Mouse (Mus musculus): Measurements from ENCODE around the gene Kcnn1. TPM values are rescaled to one million over a fixed set of nuclear protein-coding genes. Genes with fewer than 3 reads are reported as not detected.

Gene Kcnn1
- polyA plus RNA-seq, 1 experiment from 2014 or later: 12.2 TPM

DNA sequence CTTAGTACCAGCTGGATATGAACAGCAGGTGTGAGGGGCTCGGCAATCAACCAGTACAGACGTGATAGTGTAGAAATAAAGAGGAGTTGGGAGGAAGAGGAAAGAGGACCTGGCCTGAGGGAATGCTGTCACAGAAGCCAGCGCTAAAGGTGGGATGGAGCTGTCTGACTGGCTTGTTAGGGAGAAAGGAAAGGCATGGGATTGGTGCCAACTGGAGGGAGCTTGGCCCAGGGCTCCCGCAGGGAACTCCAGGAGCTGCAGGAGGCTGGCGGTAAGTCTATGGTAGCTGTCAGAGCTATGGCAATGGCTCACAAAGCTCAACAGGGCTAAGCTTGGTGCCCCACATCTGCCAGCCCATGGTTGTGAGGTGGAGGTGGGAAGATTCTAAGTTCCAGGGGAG is 39.2 kb upstream of the Kcnn1 start:
- WGBS: 40% methylated on average over 5 of the region's 5 CpGs
- Histone ChIP-seq H3K4me1 (replicated peaks; ENCODE audit: control insufficient read depth, insufficient read depth, low read length) (peaks cover 6% of the 10 kb centered on the region), H3K9me3 (ENCODE audit: control insufficient read depth, low read length) (no peaks in the 10 kb centered on the region), H3K4me2 (replicated peaks; ENCODE audit: low read depth, low read length) (no peak overlapping the region), H3K9ac (ENCODE audit: low read depth, low read length) (no peak overlapping the region), H3K27ac (ENCODE audit: low read depth, low read length) (no peak overlapping the region), H3K4me3 (ENCODE audit: low read depth, low read length) (no peak overlapping the region), H3K27me3 (ENCODE audit: control insufficient read depth, insufficient read depth, low read length) (no peaks in the 10 kb centered on the region), H3K36me3 (ENCODE audit: control insufficient read depth, insufficient read depth, low read length) (no peaks in the 10 kb centered on the region)
- DNase-seq (ENCODE audit: low spot score) (no peak), ATAC-seq (ENCODE audit: low FRiP score) (no peak)

DNA sequence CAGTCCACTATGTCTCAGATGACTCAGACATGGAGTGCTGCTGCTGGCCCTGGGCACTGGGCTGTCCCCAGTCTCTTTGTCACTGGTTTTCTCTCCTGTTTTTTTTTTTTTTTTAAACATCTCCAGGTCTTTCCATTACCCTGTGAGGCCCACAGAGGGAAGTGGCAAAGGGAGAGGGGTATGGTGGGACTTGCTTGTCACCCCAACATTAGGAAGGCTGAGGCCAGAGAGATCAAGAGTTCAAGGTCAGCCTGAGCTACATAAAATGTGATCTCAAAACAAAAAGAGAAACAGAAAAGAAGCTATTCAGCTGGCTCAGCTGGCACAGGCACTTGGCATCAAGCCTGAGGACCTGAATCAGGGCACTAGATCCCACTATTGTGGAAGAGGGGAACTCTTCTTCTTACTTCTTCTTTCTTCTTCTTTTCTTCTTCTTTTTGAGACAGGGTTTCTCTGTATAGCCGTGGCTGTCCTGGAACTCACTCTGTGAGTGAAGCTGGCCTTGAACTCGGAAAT is 37.9 kb upstream of the Kcnn1 start:
- H3K9me3 ChIP-seq (ENCODE audit: control insufficient read depth, low read length): no peaks in the 10 kb centered on the region
- no peak overlapping the region for H3K9ac ChIP-seq (ENCODE audit: low read depth, low read length)
- DNase-seq (ENCODE audit: low spot score) (no peak), ATAC-seq (ENCODE audit: low FRiP score) (no peak)
- H3K27ac ChIP-seq (ENCODE audit: low read depth, low read length): no peak overlapping the region
- H3K4me1 ChIP-seq (replicated peaks; ENCODE audit: control insufficient read depth, insufficient read depth, low read length): peaks cover 6% of the 10 kb centered on the region; the same call in 1 of the 2 replicates
- H3K27me3 ChIP-seq (ENCODE audit: control insufficient read depth, insufficient read depth, low read length): no peaks in the 10 kb centered on the region
- H3K4me2 ChIP-seq (replicated peaks; ENCODE audit: low read depth, low read length): no peak overlapping the region
- H3K36me3 ChIP-seq (ENCODE audit: control insufficient read depth, insufficient read depth, low read length): no peaks in the 10 kb centered on the region
- 82% methylated on average over 2 of the region's 2 CpGs for WGBS
- H3K4me3 ChIP-seq (ENCODE audit: low read depth, low read length): no peak overlapping the region

- H3K9ac ChIP-seq (ENCODE audit: low read depth, low read length): no peak overlapping the region
Observed at GRCm38 (mm10) chr8:70899226-70899625, 36.2 kb upstream of the Kcnn1 start.

GRCm38 (mm10) chr8:70898661-70899198 is 35.7 kb upstream of the Kcnn1 start:
- Histone ChIP-seq H3K9me3 (ENCODE audit: control insufficient read depth, low read length) (no peaks in the 10 kb centered on the region), H3K9ac (ENCODE audit: low read depth, low read length) (peak overlapping the region; percentile 75), H3K4me3 (ENCODE audit: low read depth, low read length) (no peak overlapping the region), H3K27me3 (ENCODE audit: control insufficient read depth, insufficient read depth, low read length) (0 out of 2 replicates have a peak, but pooled peaks cover 2% of the 10 kb centered on the region), H3K4me2 (replicated peaks; ENCODE audit: low read depth, low read length) (no peak overlapping the region), H3K36me3 (ENCODE audit: control insufficient read depth, insufficient read depth, low read length) (no peaks in the 10 kb centered on the region; the same call in 1 of the 2 replicates), H3K27ac (ENCODE audit: low read depth, low read length) (no peak overlapping the region), H3K4me1 (replicated peaks; ENCODE audit: control insufficient read depth, insufficient read depth, low read length) (peaks cover 6% of the 10 kb centered on the region; the same call in 1 of the 2 replicates)
- WGBS: 48% methylated on average over 2 of the region's 2 CpGs
- no peak for DNase-seq (ENCODE audit: low spot score)
- no peak for ATAC-seq (ENCODE audit: low FRiP score)

More at GRCm38 (mm10) chr8:70899226-70899625, 36.2 kb upstream of the Kcnn1 start:
- 83% methylated on average over 2 of the region's 2 CpGs for WGBS
- Histone ChIP-seq H3K9me3 (ENCODE audit: control insufficient read depth, low read length) (no peaks in the 10 kb centered on the region), H3K4me2 (replicated peaks; ENCODE audit: low read depth, low read length) (no peak overlapping the region), H3K4me1 (replicated peaks; ENCODE audit: control insufficient read depth, insufficient read depth, low read length) (peaks cover 6% of the 10 kb centered on the region; the same call in 1 of the 2 replicates), H3K27ac (ENCODE audit: low read depth, low read length) (no peak overlapping the region), H3K27me3 (ENCODE audit: control insufficient read depth, insufficient read depth, low read length) (no peaks in the 10 kb centered on the region), H3K36me3 (ENCODE audit: control insufficient read depth, insufficient read depth, low read length) (no peaks in the 10 kb centered on the region; the same call in 1 of the 2 replicates), H3K4me3 (ENCODE audit: low read depth, low read length) (no peak overlapping the region)
- ATAC-seq (ENCODE audit: low FRiP score) (no peak), DNase-seq (ENCODE audit: low spot score) (no peak)

- H3K36me3 ChIP-seq (ENCODE audit: control insufficient read depth, insufficient read depth, low read length): no peaks in the 10 kb centered on the region; the same call in 1 of the 2 replicates
- H3K27ac ChIP-seq (ENCODE audit: low read depth, low read length): peak overlapping the region; percentile 59
- H3K9ac ChIP-seq (ENCODE audit: low read depth, low read length): peak overlapping the region; percentile 75
- H3K4me1 ChIP-seq (replicated peaks; ENCODE audit: control insufficient read depth, insufficient read depth, low read length): peaks cover 6% of the 10 kb centered on the region; the same call in 1 of the 2 replicates
- WGBS: 0% methylated on average over 20 of the region's 20 CpGs
- H3K4me3 ChIP-seq (ENCODE audit: low read depth, low read length): peak overlapping the region; percentile 66
- DNase-seq (ENCODE audit: low spot score) (peak; percentile 94), ATAC-seq (ENCODE audit: low FRiP score) (peak; percentile 61)
- H3K9me3 ChIP-seq (ENCODE audit: control insufficient read depth, low read length): no peaks in the 10 kb centered on the region
- H3K27me3 ChIP-seq (ENCODE audit: control insufficient read depth, insufficient read depth, low read length): peaks cover 11% of the 10 kb centered on the region
- H3K4me2 ChIP-seq (replicated peaks; ENCODE audit: low read depth, low read length): peak overlapping the region; percentile 67
Observed at GRCm38 (mm10) chr8:70897681-70898413, 34.8 kb upstream of the Kcnn1 start.

DNA sequence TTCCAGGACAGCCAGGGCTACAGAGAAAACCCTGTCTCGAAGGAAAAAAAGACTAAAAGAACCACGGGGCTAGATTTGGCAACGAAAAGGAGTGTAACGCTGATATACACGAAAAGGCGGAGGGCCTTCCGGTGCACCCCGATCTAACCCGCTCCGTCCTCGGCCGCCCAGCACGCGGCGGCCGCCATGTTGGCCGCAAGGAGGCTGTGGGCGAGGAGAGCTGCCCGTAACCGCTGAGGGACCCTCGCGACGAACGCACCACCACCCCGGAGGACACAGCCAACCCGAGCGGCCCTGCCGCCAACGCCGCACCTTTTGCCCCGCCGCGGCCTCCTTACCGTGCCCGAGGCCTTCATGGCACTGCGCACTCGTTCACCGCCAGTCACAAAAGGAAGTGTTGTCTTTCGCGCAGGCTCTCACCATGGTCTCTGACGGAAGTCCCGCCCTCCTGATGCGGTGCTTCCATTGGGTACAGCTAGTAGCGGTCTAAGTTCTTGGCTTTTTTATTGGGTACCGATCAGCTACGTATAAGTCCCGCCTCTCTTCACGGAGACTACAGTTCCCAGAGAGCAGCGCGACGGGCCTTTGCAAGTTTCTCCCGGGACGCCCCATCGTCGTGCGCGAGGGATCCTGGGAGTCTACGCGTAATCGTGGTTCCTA is 34.1 kb upstream of the Kcnn1 start, which contains the start of gene Rpl18a:
TSS of gene Rpl18a (minus strand) at position 392 of the 660 bp plus-strand sequence.
- no peaks in the 10 kb centered on the region for H3K9me3 ChIP-seq (ENCODE audit: control insufficient read depth, low read length)
- peak within 1 kb of the TSS; percentile 75 for H3K9ac ChIP-seq (ENCODE audit: low read depth, low read length)
- peaks cover 10% of the 10 kb centered on the region; the same call in 1 of the 2 replicates for H3K4me1 ChIP-seq (replicated peaks; ENCODE audit: control insufficient read depth, insufficient read depth, low read length)
- no peaks in the 10 kb centered on the region; the same call in 1 of the 2 replicates for H3K36me3 ChIP-seq (ENCODE audit: control insufficient read depth, insufficient read depth, low read length)
- H3K4me3 ChIP-seq (ENCODE audit: low read depth, low read length): peak within 1 kb of the TSS; percentile 66
- H3K27me3 ChIP-seq (ENCODE audit: control insufficient read depth, insufficient read depth, low read length): peaks cover 17% of the 10 kb centered on the region
- H3K27ac ChIP-seq (ENCODE audit: low read depth, low read length): peak within 1 kb of the TSS; percentile 59
- 0% methylated on average over 57 of the region's 60 CpGs for WGBS
- DNase-seq (ENCODE audit: low spot score) (peak; percentile 97), ATAC-seq (ENCODE audit: low FRiP score) (peak; percentile 97)
- peak within 1 kb of the TSS; percentile 85 for H3K4me2 ChIP-seq (replicated peaks; ENCODE audit: low read depth, low read length)

- H3K4me2 ChIP-seq (replicated peaks; ENCODE audit: low read depth, low read length): peak overlapping the region; percentile 85
- peaks cover 13% of the 10 kb centered on the region; the same call in 1 of the 2 replicates for H3K4me1 ChIP-seq (replicated peaks; ENCODE audit: control insufficient read depth, insufficient read depth, low read length)
- peak overlapping the region; percentile 71 for H3K9ac ChIP-seq (ENCODE audit: low read depth, low read length)
- 6% methylated on average over 25 of the region's 25 CpGs for WGBS
- peak overlapping the region; percentile 66 for H3K4me3 ChIP-seq (ENCODE audit: low read depth, low read length)
- H3K27me3 ChIP-seq (ENCODE audit: control insufficient read depth, insufficient read depth, low read length): peaks cover 24% of the 10 kb centered on the region
- ATAC-seq (ENCODE audit: low FRiP score) (no peak), DNase-seq (ENCODE audit: low spot score) (no peak)
- no peaks in the 10 kb centered on the region; the same call in 1 of the 2 replicates for H3K36me3 ChIP-seq (ENCODE audit: control insufficient read depth, insufficient read depth, low read length)
- no peaks in the 10 kb centered on the region for H3K9me3 ChIP-seq (ENCODE audit: control insufficient read depth, low read length)
- 0 out of 2 replicates have a peak overlapping the region, but pooled peaks have one; percentile 6 for H3K27ac ChIP-seq (ENCODE audit: low read depth, low read length)
Observed at GRCm38 (mm10) chr8:70896316-70897020, 33.4 kb upstream of the Kcnn1 start.

Measured in hindbrain, embryonic 11.5 days (tissue).